Mouse (Mus musculus) embryonic facial prominence, embryonic 15.5 days (tissue): ENCODE measurements around the gene Mfn2. TPM values are rescaled to one million over a fixed set of nuclear protein-coding genes. Genes with fewer than 3 reads are reported as not detected.
A peak's percentile ranks its signal among the peaks of the same experiment; 100 is the strongest.

Experiments used
- ATAC-seq: fragments of 200-750 bp; cut with Nextera tagmentation; 2 replicates; pipeline ENCODE4 v1.8.0; 2017; ENCODE audit warnings: low read depth, moderate TSS enrichment; ENCODE audit not compliant: insufficient number of reproducible peaks, low FRiP score, low TSS enrichment
- H3K27ac ChIP-seq: fragments of 300-500 bp; sonication (generic); replicated peaks from 2 replicates; pipeline ENCODE4 v1.5.1; 2015; ENCODE audit warnings: mild to moderate bottlenecking, inconsistent platforms
- H3K27me3 ChIP-seq: fragments of 300-500 bp; sonication (generic); 2 replicates; pipeline ENCODE4 v1.6.1; 2015; ENCODE audit warnings: inconsistent platforms
- H3K36me3 ChIP-seq: fragments of 300-500 bp; sonication (generic); 2 replicates; pipeline ENCODE4 v1.6.1; 2015; ENCODE audit warnings: mild to moderate bottlenecking, inconsistent platforms
- H3K4me1 ChIP-seq: fragments of 300-500 bp; sonication (generic); 2 replicates; pipeline ENCODE4 v1.6.1; 2015; ENCODE audit warnings: inconsistent platforms
- H3K4me2 ChIP-seq: fragments of 300-500 bp; sonication (generic); replicated peaks from 2 replicates; pipeline ENCODE4 v1.6.1; 2015; ENCODE audit warnings: mild to moderate bottlenecking, inconsistent platforms
- H3K4me3 ChIP-seq: fragments of 300-500 bp; sonication (generic); replicated peaks from 2 replicates; pipeline ENCODE4 v1.5.1; 2015; ENCODE audit warnings: mild to moderate bottlenecking, inconsistent platforms
- H3K9ac ChIP-seq: fragments of 300-500 bp; sonication (generic); 2 replicates; pipeline ENCODE4 v1.6.1; 2015; ENCODE audit warnings: inconsistent platforms
- H3K9me3 ChIP-seq: fragments of 300-500 bp; sonication (generic); replicated peaks from 2 replicates; pipeline ENCODE4 v1.6.1; 2016; ENCODE audit warnings: inconsistent platforms
- WGBS: fragments of 180-500 bp; shearing (Covaris S2); methylation state at CpG from one replicate; pipeline ENCODE4 v1.1.7; 2015; 5-methylcytosine and 5-hydroxymethylcytosine counted together
- polyA plus RNA-seq: library from polyadenylated mRNA; unstranded; fragments of >200 nt; fragmentation: Nextera tagmentation; extraction: Ambion mirVana; gene quantifications from 2 replicates; pipeline ENCODE4 v1.2.1, GENCODE M21; 2015

The Mfn2 gene
- polyA plus RNA-seq, 1 experiment from 2014 or later = 39.4 TPM

DNA sequence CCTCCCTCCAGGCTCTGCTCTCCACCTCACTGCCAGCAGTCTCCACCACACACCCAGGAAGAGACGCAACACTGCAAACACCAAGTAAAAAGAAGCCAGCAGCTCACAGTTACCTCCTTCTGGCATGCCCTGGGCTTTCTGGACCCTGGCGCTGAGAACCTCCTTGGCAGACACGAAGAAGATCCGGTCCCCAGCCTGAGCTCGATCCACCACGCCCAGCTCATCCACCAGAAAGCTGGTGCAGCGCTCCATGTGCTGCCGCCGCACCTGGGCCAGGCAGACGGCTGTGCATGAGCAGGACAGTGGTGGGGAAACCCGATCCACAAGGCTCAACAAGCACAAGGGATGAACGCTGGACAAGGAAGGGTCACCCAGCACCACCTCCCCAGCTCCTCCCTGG is 18.3 kb downstream of the Mfn2 start:
- 90% methylated on average over 12 of the region's 12 CpGs for WGBS
- H3K4me1 ChIP-seq = no peaks in the 10 kb centered on the region
- no peak for ATAC-seq
- no peak overlapping the region for H3K27ac ChIP-seq
- no peaks in the 10 kb centered on the region for H3K27me3 ChIP-seq
- no peak overlapping the region for H3K9ac ChIP-seq
- no peak overlapping the region for H3K4me2 ChIP-seq
- peaks cover 90% of the 10 kb centered on the region for H3K36me3 ChIP-seq
- H3K4me3 ChIP-seq = no peak overlapping the region
- no peaks in the 10 kb centered on the region for H3K9me3 ChIP-seq

DNA sequence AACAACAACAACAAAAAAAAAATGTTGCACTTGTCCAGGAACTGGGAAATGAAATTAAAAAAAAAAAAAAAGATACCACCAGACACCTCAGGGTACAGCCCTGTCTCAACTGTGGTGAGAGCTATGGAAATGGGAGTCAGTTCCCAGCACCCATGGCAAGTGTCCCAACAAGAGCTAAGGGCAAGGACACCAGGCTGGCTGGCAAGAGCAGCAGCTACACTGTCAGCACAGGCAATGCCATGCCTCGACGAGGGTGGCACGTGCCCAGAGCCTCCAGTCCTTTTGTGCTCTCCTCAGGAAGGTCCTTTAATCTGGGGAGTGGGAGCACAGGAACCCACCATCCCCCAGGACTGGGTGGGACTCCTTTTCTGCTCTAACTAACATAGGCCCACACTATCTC is 20.4 kb downstream of the Mfn2 start:
- Histone ChIP-seq H3K4me2 (no peak overlapping the region), H3K4me1 (no peaks in the 10 kb centered on the region), H3K9me3 (no peaks in the 10 kb centered on the region), H3K27me3 (no peaks in the 10 kb centered on the region), H3K9ac (no peak overlapping the region), H3K27ac (no peak overlapping the region), H3K4me3 (no peak overlapping the region), H3K36me3 (peaks cover 89% of the 10 kb centered on the region)
- 82% methylated on average over 3 of the region's 3 CpGs for WGBS
- ATAC-seq = no peak

DNA sequence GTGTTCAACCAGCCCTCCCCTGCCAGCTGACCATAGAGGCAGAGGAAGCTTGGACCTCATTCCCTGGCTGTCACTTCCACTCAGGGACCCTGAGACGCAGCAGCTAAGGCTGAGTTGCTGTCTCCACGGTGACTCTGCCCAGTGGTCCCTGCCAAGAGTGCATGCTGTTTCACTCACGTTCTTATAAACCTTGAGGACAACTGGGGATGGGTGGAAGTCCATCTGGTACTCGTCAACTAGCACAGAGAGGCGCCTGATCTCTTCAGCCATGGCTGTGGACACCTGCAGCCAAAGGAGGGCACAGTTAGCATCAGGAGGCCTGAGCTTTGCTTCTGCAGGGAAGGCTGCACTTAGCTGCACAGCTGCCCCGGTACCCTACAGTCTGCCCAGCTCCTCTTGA is 21.5 kb downstream of the Mfn2 start:
- no peak for ATAC-seq
- Histone ChIP-seq H3K4me2 (no peak overlapping the region), H3K27me3 (no peaks in the 10 kb centered on the region), H3K4me1 (no peaks in the 10 kb centered on the region), H3K9me3 (no peaks in the 10 kb centered on the region), H3K4me3 (no peak overlapping the region), H3K27ac (no peak overlapping the region), H3K9ac (no peak overlapping the region), H3K36me3 (peaks cover 91% of the 10 kb centered on the region)
- 80% methylated on average over 6 of the region's 6 CpGs for WGBS

DNA sequence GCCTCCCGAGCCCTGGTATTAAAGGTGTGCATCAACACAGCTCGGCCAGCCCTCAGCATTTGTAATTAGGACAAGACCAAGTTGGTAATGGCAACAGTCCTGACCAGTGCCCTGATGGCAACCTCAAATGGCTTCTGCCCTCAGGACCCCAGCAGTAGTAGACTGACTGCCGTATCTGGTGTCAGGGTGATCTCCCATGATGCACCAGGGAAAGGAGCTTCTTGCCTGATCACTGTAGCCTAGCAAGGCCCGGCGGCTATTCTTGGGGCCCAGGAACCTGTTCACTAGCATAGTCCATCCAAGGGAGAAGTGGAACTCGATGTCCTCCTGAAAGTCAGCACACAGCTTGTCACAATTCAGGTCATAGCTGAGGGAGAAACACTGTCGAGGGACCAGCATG is 22.7 kb downstream of the Mfn2 start:
- Histone ChIP-seq H3K9me3 (no peaks in the 10 kb centered on the region), H3K27me3 (no peaks in the 10 kb centered on the region), H3K9ac (no peak overlapping the region), H3K4me1 (no peaks in the 10 kb centered on the region), H3K36me3 (peaks cover 87% of the 10 kb centered on the region), H3K27ac (no peak overlapping the region), H3K4me3 (no peak overlapping the region), H3K4me2 (no peak overlapping the region)
- no peak for ATAC-seq
- WGBS = 89% methylated on average over 7 of the region's 7 CpGs

DNA sequence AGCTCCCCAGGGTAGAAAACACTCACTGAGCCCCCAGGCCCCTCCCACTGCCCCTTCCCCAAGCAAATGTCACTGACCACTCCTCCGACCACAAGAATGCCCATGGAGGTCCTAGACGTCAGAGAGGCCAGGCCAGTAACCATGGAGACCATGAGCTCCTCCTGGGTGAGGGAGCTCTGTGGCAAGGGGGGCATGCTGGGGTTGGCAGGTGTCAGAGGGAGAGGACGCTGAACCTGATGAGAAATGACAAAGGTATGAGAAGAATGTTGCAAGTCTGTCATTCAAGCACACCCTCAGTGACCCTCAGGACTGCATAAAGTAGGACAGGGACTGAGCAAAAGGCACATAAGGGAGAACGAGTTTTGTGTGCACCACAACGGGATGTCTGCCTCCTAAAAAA is 24.6 kb downstream of the Mfn2 start:
- H3K36me3 ChIP-seq = peaks cover 88% of the 10 kb centered on the region
- H3K27ac ChIP-seq = no peak overlapping the region
- no peak overlapping the region for H3K4me2 ChIP-seq
- H3K9ac ChIP-seq = no peak overlapping the region
- no peak for ATAC-seq
- H3K9me3 ChIP-seq = no peaks in the 10 kb centered on the region
- no peaks in the 10 kb centered on the region for H3K27me3 ChIP-seq
- H3K4me1 ChIP-seq = no peaks in the 10 kb centered on the region
- H3K4me3 ChIP-seq = no peak overlapping the region
- 50% methylated on average over 5 of the region's 5 CpGs for WGBS

DNA sequence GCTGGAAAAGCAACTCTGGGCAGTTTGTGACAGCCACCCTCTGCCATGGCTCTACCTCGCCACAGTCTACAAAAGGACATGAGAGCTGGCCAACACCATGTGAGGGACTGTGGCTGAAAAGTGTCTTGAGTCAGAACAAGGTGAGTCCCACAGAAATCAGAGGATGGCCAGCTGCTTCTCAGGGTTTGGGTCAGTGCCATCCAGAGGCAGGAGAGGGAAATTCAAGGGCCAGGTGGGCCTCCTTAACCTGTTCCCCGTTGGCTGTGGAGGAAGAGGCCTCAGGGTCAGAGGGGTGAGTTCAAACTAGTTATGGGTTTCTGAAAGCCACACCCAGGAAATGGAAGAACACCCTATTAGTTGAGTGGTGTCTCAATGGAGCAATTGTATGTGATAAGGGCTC is 25.0 kb downstream of the Mfn2 start:
- WGBS = 55% methylated on average over 2 of the region's 2 CpGs
- H3K36me3 ChIP-seq = peaks cover 89% of the 10 kb centered on the region

DNA sequence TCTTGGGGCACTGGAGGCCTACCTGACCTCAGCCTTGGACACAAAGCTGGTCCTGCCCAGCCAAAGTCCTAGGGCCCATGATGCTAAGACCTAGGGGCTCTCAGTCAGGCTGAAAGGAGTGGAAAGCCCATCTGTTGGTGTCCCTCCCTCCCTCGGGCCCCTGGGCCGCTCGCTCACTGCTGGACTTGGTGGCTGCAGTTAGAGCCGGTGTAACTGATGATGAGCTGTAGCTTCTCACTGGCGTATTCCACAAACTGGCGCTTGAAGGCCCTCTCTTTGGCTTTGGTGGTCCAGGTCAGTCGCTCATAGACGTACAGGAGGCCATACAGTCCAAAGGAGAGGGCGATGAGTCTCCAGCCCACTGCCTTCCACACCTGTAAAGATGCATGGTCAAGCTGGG is 26.0 kb downstream of the Mfn2 start:
- no peak overlapping the region for H3K4me2 ChIP-seq
- no peak for ATAC-seq
- H3K27ac ChIP-seq = no peak overlapping the region
- WGBS = 93% methylated on average over 9 of the region's 9 CpGs
- H3K4me3 ChIP-seq = no peak overlapping the region
- H3K9me3 ChIP-seq = no peaks in the 10 kb centered on the region
- no peaks in the 10 kb centered on the region for H3K27me3 ChIP-seq
- H3K9ac ChIP-seq = no peak overlapping the region
- H3K36me3 ChIP-seq = peaks cover 89% of the 10 kb centered on the region
- no peaks in the 10 kb centered on the region for H3K4me1 ChIP-seq

More for the DNA sequence above, 25.0 kb downstream of the Mfn2 start:
- Histone ChIP-seq H3K4me3 (no peak overlapping the region), H3K27me3 (no peaks in the 10 kb centered on the region), H3K27ac (no peak overlapping the region), H3K9me3 (no peaks in the 10 kb centered on the region), H3K9ac (no peak overlapping the region), H3K4me1 (no peaks in the 10 kb centered on the region), H3K4me2 (no peak overlapping the region)
- ATAC-seq = no peak

DNA sequence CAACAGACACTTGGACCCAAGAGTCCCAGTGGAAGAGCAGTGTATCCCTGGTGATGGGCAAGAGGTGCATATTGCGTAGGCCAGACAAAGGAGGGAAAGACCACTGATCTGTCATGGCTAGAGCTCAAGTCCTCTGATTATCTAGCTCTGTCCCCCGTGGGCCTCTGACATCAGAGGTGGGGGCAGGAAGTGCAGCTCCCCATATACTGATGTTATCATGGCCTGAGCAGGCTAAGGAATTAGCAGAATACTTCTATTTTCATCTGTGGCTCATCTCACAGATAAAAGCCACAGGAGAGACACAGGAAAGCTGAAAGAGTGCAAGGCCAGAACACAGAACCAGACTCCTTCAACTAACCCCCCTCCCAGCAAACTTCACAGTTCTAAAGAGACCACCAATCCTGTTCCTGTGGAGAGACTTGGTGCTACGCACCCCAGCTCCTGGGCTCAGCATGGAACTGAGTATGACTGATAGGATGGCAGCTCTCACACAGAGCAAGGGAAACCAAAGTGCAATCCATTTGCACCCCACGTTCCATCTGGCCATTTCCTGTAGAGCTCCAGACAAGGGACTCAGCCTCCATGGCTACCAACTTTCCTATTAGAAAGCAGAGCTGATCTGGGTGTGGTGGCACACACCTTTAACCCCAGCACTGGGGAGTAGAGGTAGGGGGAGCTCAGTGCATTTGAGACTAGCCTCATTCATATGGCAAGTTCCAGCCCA is 28.5 kb downstream of the Mfn2 start:
- Histone ChIP-seq H3K4me2 (no peak overlapping the region), H3K4me1 (no peaks in the 10 kb centered on the region), H3K27ac (no peak overlapping the region), H3K4me3 (no peak overlapping the region), H3K9me3 (no peaks in the 10 kb centered on the region), H3K27me3 (no peaks in the 10 kb centered on the region), H3K9ac (no peak overlapping the region), H3K36me3 (peaks cover 87% of the 10 kb centered on the region)
- WGBS = 82% methylated on average over 4 of the region's 4 CpGs
- no peak for ATAC-seq

DNA sequence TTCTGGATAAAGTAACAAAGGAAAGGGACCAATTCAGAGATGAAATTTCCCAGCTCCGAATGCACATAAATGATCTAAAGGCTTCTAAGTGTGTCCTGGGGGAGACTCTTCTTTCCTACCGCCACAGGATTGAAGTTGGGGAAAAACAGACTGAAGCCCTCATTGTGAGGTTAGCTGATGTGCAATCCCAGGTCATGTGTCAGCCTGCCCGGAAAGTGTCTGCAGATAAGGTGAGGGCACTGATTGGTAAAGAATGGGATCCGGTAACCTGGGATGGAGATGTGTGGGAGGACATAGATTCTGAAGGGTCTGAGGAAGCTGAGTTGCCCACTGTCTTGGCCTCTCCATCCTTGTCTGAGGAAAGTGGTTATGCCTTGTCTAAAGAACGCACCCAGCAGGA is 35.3 kb downstream of the Mfn2 start:
- Histone ChIP-seq H3K4me3 (peak overlapping the region; percentile 95), H3K27me3 (no peaks in the 10 kb centered on the region), H3K36me3 (peaks cover 46% of the 10 kb centered on the region), H3K27ac (peak overlapping the region; percentile 56; the same call in 1 of the 2 replicates), H3K9me3 (no peaks in the 10 kb centered on the region), H3K4me1 (peaks cover 23% of the 10 kb centered on the region), H3K9ac (peak overlapping the region; percentile 41), H3K4me2 (peak overlapping the region; percentile 77)
- no peak for ATAC-seq
- 12% methylated on average over 5 of the region's 5 CpGs for WGBS

DNA sequence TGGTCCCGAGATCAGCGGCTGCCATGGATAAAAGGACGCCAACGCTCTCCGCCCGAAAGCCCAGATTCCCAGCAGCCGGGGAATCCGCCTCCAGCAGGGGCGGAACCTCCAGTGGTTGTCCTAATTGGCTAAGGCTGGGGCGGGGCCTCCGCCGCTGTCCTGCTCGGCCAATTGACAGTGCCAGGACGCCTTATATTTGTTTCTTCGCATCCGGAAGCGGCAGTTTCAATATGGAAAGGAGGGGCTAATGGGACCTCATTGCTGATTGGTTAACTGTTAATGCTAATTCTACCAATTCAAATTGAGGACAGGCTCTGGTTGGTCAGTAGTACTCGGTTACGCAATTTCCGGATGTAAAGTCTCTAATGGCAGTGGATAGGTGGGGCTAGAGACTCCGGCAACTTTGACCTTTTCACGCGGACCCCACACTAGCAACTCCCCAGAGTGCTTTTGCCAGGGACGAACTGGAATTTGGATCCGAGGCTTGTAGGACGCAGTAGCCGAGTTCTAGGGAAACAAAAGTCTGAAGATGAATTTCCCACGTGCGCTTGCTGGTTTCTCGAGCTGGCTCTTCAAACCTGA is 36.0 kb downstream of the Mfn2 start, which contains the start of the genes Miip and Fv1:
Miip (minus strand) TSS at position 367 of the 582 bp plus-strand sequence.
Fv1 (plus strand) TSS at position 530 of the 582 bp plus-strand sequence.
- Histone ChIP-seq H3K36me3 (peaks cover 43% of the 10 kb centered on the region), H3K27me3 (no peaks in the 10 kb centered on the region), H3K27ac (peak within 1 kb of the TSS; percentile 85), H3K4me3 (peak within 1 kb of the TSS; percentile 95), H3K9me3 (no peaks in the 10 kb centered on the region), H3K4me1 (peaks cover 23% of the 10 kb centered on the region), H3K4me2 (peak within 1 kb of the TSS; percentile 77), H3K9ac (peak within 1 kb of the TSS; percentile 63)
- 0% methylated on average over 30 of the region's 30 CpGs for WGBS
- peak; percentile 97 for ATAC-seq

DNA sequence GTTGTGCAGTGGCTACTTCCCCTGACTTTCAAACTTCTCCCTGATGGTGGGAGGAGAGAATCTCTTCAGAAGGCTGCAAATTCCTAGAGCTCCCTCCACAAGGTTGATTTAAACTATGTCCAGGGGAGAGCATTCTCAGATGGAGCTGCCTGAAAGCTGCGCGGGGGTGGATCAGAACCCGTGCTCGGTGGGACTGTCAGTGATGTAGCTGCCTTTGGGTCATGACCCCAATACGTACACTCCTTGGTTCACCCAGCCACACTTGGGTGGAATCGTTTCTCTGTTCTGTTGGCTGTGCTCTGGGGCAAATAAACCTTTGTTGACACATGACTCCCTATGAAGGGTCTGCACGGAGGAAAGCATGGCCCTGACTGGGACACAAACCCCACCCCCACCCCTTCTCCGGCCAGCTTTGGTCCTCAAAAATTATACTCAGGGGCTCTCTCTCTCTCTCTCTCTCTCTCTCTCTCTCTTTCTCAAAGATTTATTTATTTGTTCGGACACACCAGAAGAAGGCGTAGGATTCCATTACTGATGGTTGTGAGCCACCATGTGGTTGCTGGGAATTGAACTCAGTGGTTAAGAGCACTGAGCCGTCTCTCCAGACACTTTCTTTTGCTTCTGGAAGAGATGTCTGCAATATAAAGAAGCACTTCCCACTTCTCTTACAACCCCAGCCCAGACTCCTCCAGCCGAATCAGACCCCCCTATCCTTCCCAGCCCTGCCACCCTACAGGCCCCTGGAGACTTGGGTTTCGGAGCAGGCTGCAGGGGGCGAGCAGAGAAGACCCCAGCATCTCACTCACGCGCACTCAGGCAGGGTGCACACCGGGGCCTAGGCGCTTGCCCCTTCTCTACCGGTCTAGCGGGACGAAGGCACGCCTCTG is 36.7 kb downstream of the Mfn2 start:
- Histone ChIP-seq H3K9ac (peak overlapping the region; percentile 63), H3K27me3 (no peaks in the 10 kb centered on the region), H3K4me3 (peak overlapping the region; percentile 95), H3K9me3 (no peaks in the 10 kb centered on the region), H3K27ac (peak overlapping the region; percentile 85), H3K4me1 (peaks cover 23% of the 10 kb centered on the region), H3K36me3 (peaks cover 43% of the 10 kb centered on the region), H3K4me2 (peak overlapping the region; percentile 77)
- ATAC-seq = no peak
- 5% methylated on average over 22 of the region's 22 CpGs for WGBS
